Mouse (Mus musculus) stomach, embryonic 15.5 days (tissue): ENCODE measurements at regions not wholly inside any gene's neighbourhood (a gene's known extent, or its start where the extent isn't known, plus 50 kb on each side); places are given as distances from the start of the nearest gene placed in this dataset.
"Not testable (repeated sequence)": the region's sequence is repeated elsewhere in the genome, so short reads cannot be mapped to it uniquely, and the experiment has no call there.

Source experiments
- ATAC-seq: fragments of 200-750 bp; cut with Nextera tagmentation; 2 replicates; pipeline ENCODE4 v1.8.0; 2017; ENCODE audit warnings: low read depth, moderate number of reproducible peaks, moderate TSS enrichment; ENCODE audit not compliant: insufficient read depth, low FRiP score
- H3K27ac ChIP-seq: fragments of 300-500 bp; sonication (generic); 2 replicates; pipeline ENCODE4 v1.5.1; 2015; ENCODE audit warnings: mild to moderate bottlenecking, inconsistent platforms
- H3K27me3 ChIP-seq: fragments of 300-500 bp; sonication (generic); replicated peaks from 2 replicates; pipeline ENCODE4 v1.6.1; 2015; ENCODE audit warnings: inconsistent platforms
- H3K36me3 ChIP-seq: fragments of 300-500 bp; sonication (generic); 2 replicates; pipeline ENCODE4 v1.6.1; 2015; ENCODE audit warnings: inconsistent platforms
- H3K4me1 ChIP-seq: fragments of 300-500 bp; sonication (generic); 2 replicates; pipeline ENCODE4 v1.6.1; 2015; ENCODE audit warnings: inconsistent platforms
- H3K4me2 ChIP-seq: fragments of 300-500 bp; sonication (generic); 2 replicates; pipeline ENCODE4 v1.6.1; 2015; ENCODE audit warnings: mild to moderate bottlenecking, inconsistent platforms
- H3K4me3 ChIP-seq: fragments of 300-500 bp; sonication (generic); replicated peaks from 2 replicates; pipeline ENCODE4 v1.5.1; 2015; ENCODE audit warnings: inconsistent platforms
- H3K9ac ChIP-seq: fragments of 300-500 bp; sonication (generic); 2 replicates; pipeline ENCODE4 v1.6.1; 2015; ENCODE audit warnings: inconsistent platforms
- H3K9me3 ChIP-seq: fragments of 300-500 bp; sonication (generic); 2 replicates; pipeline ENCODE4 v1.6.1; 2016; ENCODE audit warnings: inconsistent platforms
- WGBS: fragments of 180-500 bp; shearing (Covaris S2); methylation state at CpG from one replicate; pipeline ENCODE4 v1.1.7; 2015; 5-methylcytosine and 5-hydroxymethylcytosine counted together

GRCm38 (mm10) chr13:103612720-103613332, 161.6 kb downstream of the Srek1 start:
- H3K9me3 ChIP-seq = no peaks in the 10 kb centered on the region
- no peak for ATAC-seq
- no peaks in the 10 kb centered on the region for H3K36me3 ChIP-seq
- no peak overlapping the region for H3K27ac ChIP-seq
- 0 out of 2 replicates have a peak, but pooled peaks cover 2% of the 10 kb centered on the region for H3K4me1 ChIP-seq
- peak overlapping the region; percentile 13 for H3K4me2 ChIP-seq
- WGBS = 45% methylated on average over 11 of the region's 11 CpGs
- no peak overlapping the region for H3K4me3 ChIP-seq
- H3K9ac ChIP-seq = no peak overlapping the region
- no peaks in the 10 kb centered on the region for H3K27me3 ChIP-seq

GRCm38 (mm10) chr13:103602302-103602701, 172.1 kb downstream of the Srek1 start:
- H3K4me3 ChIP-seq = no peak overlapping the region
- WGBS = 84% methylated on average over 5 of the region's 5 CpGs
- no peak overlapping the region for H3K9ac ChIP-seq
- H3K27me3 ChIP-seq = no peaks in the 10 kb centered on the region
- H3K9me3 ChIP-seq = no peaks in the 10 kb centered on the region
- no peaks in the 10 kb centered on the region for H3K4me1 ChIP-seq
- no peaks in the 10 kb centered on the region for H3K36me3 ChIP-seq
- ATAC-seq = no peak
- no peak overlapping the region for H3K4me2 ChIP-seq
- no peak overlapping the region for H3K27ac ChIP-seq

GRCm38 (mm10) chr13:103592371-103592770, 182.0 kb downstream of the Srek1 start:
- Histone ChIP-seq H3K27me3 (no peaks in the 10 kb centered on the region), H3K27ac (no peak overlapping the region), H3K36me3 (no peaks in the 10 kb centered on the region), H3K4me2 (no peak overlapping the region), H3K4me3 (no peak overlapping the region), H3K9ac (no peak overlapping the region), H3K4me1 (no peaks in the 10 kb centered on the region), H3K9me3 (no peaks in the 10 kb centered on the region)
- ATAC-seq = no peak
- 86% methylated on average over 16 of the region's 16 CpGs for WGBS

DNA sequence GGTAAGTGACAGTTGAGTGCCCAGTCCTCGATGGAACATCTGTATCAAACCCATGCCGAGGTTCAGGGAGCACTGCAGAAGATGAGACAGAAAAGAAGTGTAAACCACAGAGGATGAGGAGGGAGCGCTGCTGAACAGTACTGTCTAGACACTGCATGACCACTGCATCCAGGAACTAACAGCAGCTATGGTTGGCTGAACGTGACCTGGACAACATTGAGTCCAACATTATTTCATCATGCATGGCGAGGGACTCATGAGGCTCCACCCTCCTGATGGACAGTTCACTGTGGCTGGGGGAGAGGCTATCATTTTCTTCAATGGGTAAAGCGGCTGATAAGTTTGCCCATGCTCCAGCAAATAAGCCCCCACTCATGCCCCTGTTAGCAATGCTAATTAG, 182.5 kb downstream of the Srek1 start:
- H3K36me3 ChIP-seq = no peaks in the 10 kb centered on the region
- H3K27me3 ChIP-seq = no peaks in the 10 kb centered on the region
- no peak overlapping the region for H3K4me2 ChIP-seq
- 87% methylated on average over 6 of the region's 6 CpGs for WGBS
- no peak overlapping the region for H3K9ac ChIP-seq
- no peaks in the 10 kb centered on the region for H3K4me1 ChIP-seq
- no peaks in the 10 kb centered on the region for H3K9me3 ChIP-seq
- no peak overlapping the region for H3K4me3 ChIP-seq
- ATAC-seq = no peak
- H3K27ac ChIP-seq = no peak overlapping the region

DNA sequence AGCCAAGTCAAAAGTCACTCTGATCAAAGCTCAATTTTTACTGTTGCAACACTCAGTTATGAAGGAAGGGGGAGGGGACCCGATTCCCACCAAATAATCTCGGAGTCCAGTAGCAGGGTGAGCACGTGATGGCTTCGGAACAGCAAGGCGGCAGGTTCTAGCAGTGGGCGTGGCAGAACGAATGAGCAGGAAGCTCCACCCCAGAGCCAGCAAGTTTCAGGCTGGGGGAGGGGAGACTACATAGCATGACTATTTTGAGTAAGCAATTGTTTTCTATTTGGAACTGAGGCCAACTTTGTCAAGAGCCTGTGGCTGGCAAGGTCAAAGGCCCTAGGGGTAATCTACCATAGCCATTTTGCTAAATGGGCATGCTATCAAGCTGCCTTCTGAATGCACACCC, 183.0 kb downstream of the Srek1 start:
- not testable (repeated sequence) for H3K27me3 ChIP-seq, H3K4me2 ChIP-seq, ATAC-seq, H3K36me3 ChIP-seq, H3K9me3 ChIP-seq, H3K4me1 ChIP-seq, H3K4me3 ChIP-seq, H3K27ac ChIP-seq, H3K9ac ChIP-seq
- WGBS = 67% methylated on average over 7 of the region's 7 CpGs

DNA sequence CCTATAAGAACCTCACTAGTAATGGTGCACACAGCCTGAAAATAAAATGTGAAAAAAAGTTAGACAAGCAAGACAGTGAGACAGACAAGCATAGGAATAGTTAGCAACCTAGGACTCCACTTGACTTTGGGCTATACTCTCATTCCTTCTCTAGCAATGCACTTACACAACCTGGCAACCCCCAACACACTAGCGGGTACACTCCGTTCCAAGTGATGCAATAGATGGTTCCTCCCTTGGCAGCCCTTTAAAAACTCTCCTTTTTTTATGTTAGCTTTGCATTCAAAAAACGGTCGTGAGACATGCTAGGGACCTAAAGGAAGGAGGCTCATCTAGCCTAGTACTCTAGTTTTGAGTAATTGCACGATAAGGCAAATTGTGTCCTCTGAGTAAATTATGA, 184.8 kb downstream of the Srek1 start:
- Histone ChIP-seq H3K27ac (no peak overlapping the region), H3K9me3 (no peaks in the 10 kb centered on the region), H3K4me3 (no peak overlapping the region), H3K4me2 (no peak overlapping the region), H3K4me1 (no peaks in the 10 kb centered on the region), H3K36me3 (no peaks in the 10 kb centered on the region), H3K9ac (no peak overlapping the region), H3K27me3 (no peaks in the 10 kb centered on the region)
- WGBS = 80% methylated on average over 5 of the region's 5 CpGs
- no peak for ATAC-seq

- Histone ChIP-seq H3K36me3 (no peaks in the 10 kb centered on the region), H3K9ac (no peak overlapping the region), H3K4me3 (no peak overlapping the region), H3K4me1 (no peaks in the 10 kb centered on the region), H3K4me2 (no peak overlapping the region), H3K9me3 (no peaks in the 10 kb centered on the region), H3K27ac (no peak overlapping the region), H3K27me3 (no peaks in the 10 kb centered on the region)
- WGBS = 31% methylated on average over 4 of the region's 4 CpGs
- ATAC-seq = no peak
Observed at GRCm38 (mm10) chr13:103576856-103577255, 197.6 kb downstream of the Srek1 start.

GRCm38 (mm10) chr13:103564715-103565114, 209.7 kb downstream of the Srek1 start:
- H3K36me3 ChIP-seq = no peaks in the 10 kb centered on the region
- H3K9me3 ChIP-seq = no peaks in the 10 kb centered on the region
- no peak overlapping the region for H3K27ac ChIP-seq
- no peaks in the 10 kb centered on the region for H3K4me1 ChIP-seq
- H3K27me3 ChIP-seq = no peaks in the 10 kb centered on the region
- ATAC-seq = no peak
- no peak overlapping the region for H3K4me2 ChIP-seq
- H3K9ac ChIP-seq = no peak overlapping the region
- H3K4me3 ChIP-seq = no peak overlapping the region
- WGBS = 67% methylated on average over 8 of the region's 8 CpGs

DNA sequence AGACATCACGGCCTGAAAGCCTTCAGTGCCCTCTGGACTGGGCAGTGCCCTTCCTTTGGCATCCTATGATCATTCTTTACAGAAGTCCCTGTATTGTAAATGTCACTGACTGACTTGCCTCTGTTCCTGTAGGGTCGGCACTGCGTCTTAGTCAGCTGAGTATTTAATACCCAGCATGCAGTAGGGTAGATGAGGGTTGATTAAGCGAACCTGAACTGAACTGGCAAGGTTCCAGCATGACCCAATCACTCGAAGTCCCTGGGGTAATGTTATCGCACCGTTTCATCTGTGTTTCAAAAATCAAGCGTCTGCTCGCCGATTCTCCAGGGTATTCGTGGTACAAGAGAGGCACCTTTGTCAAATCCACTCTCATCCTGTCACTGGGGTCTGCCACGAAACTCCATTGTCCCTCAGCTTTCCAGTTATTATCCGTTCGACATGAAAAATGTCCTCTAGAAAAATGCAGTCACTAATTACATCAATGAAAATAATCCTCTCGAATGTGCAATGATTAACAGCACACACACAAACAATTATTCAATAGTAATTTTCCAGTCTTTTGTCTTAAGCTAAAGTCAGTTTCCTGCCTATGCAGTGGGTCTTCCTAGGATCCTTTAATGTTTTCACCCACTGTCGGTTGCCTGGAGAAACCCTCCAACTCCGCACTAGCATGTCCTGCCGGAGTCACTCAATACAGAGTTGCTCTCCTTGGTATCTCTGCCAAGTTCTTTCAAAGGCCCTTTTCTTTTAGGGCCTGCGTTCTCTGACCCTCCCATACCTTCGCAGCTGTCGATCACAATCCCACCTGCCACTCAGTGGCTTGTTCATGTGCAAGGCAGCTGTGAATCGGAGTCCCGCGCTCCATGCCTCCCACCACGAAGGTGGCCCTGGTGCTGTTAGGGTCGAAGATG, 212.4 kb downstream of the Srek1 start:
- no peaks in the 10 kb centered on the region for H3K9me3 ChIP-seq
- H3K4me1 ChIP-seq = no peaks in the 10 kb centered on the region
- no peaks in the 10 kb centered on the region for H3K36me3 ChIP-seq
- no peaks in the 10 kb centered on the region for H3K27me3 ChIP-seq
- H3K4me3 ChIP-seq = no peak overlapping the region
- no peak overlapping the region for H3K4me2 ChIP-seq
- no peak overlapping the region for H3K27ac ChIP-seq
- ATAC-seq = no peak
- 83% methylated on average over 26 of the region's 26 CpGs for WGBS
- H3K9ac ChIP-seq = no peak overlapping the region

GRCm38 (mm10) chr13:103558915-103559314, 215.5 kb downstream of the Srek1 start:
- Histone ChIP-seq H3K27ac (no peak overlapping the region), H3K4me2 (no peak overlapping the region), H3K4me3 (no peak overlapping the region), H3K4me1 (no peaks in the 10 kb centered on the region), H3K36me3 (no peaks in the 10 kb centered on the region), H3K9me3 (no peaks in the 10 kb centered on the region), H3K27me3 (no peaks in the 10 kb centered on the region), H3K9ac (no peak overlapping the region)
- ATAC-seq = no peak
- WGBS = 84% methylated on average over 3 of the region's 3 CpGs

GRCm38 (mm10) chr13:103539577-103539976, 205.3 kb upstream of the Mast4 start:
- no peaks in the 10 kb centered on the region for H3K36me3 ChIP-seq
- H3K9ac ChIP-seq = no peak overlapping the region
- H3K4me3 ChIP-seq = no peak overlapping the region
- no peaks in the 10 kb centered on the region for H3K9me3 ChIP-seq
- no peak overlapping the region for H3K4me2 ChIP-seq
- ATAC-seq = no peak
- H3K4me1 ChIP-seq = 0 out of 2 replicates have a peak, but pooled peaks cover 9% of the 10 kb centered on the region
- no peak overlapping the region for H3K27ac ChIP-seq
- WGBS = 49% methylated on average over 10 of the region's 10 CpGs
- no peaks in the 10 kb centered on the region for H3K27me3 ChIP-seq

GRCm38 (mm10) chr13:103513825-103514224, 179.5 kb upstream of the Mast4 start:
- no peak overlapping the region for H3K4me3 ChIP-seq
- H3K9ac ChIP-seq = no peak overlapping the region
- no peak overlapping the region for H3K4me2 ChIP-seq
- no peaks in the 10 kb centered on the region for H3K36me3 ChIP-seq
- H3K4me1 ChIP-seq = no peaks in the 10 kb centered on the region
- H3K27ac ChIP-seq = no peak overlapping the region
- no peaks in the 10 kb centered on the region for H3K27me3 ChIP-seq
- 77% methylated on average over 1 of the region's 1 CpGs for WGBS
- ATAC-seq = no peak
- no peaks in the 10 kb centered on the region for H3K9me3 ChIP-seq
